Mouse (Mus musculus) neural tube, embryonic 14.5 days (tissue): Measurements from ENCODE around the gene Zfp821. TPM values are rescaled to one million over a fixed set of nuclear protein-coding genes. Genes with fewer than 3 reads are reported as not detected.

Experiments used
- ATAC-seq: fragments of 200-750 bp; cut with Nextera tagmentation; 2 replicates; pipeline ENCODE4 v1.8.0; 2017; ENCODE audit warnings: low read depth, mild to moderate bottlenecking, moderate TSS enrichment, moderate library complexity
- H3K27ac ChIP-seq: fragments of 300-500 bp; sonication (generic); 2 replicates; pipeline ENCODE4 v1.5.1; 2014; ENCODE audit warnings: low read depth, mild to moderate bottlenecking, control low read depth, low read length, moderate library complexity, mixed read lengths
- H3K27me3 ChIP-seq: fragments of 300-500 bp; sonication (generic); 2 replicates; pipeline ENCODE4 v1.6.1; 2014; ENCODE audit warnings: low read length; ENCODE audit not compliant: control insufficient read depth, insufficient read depth
- H3K36me3 ChIP-seq: fragments of 300-500 bp; sonication (generic); 2 replicates; pipeline ENCODE4 v1.6.1; 2014; ENCODE audit warnings: low read length, mixed read lengths; ENCODE audit not compliant: control insufficient read depth, insufficient read depth
- H3K4me1 ChIP-seq: fragments of 300-500 bp; sonication (generic); 2 replicates; pipeline ENCODE4 v1.6.1; 2014; ENCODE audit warnings: low read length; ENCODE audit not compliant: control insufficient read depth, insufficient read depth
- H3K4me2 ChIP-seq: fragments of 300-500 bp; sonication (generic); 2 replicates; pipeline ENCODE4 v1.6.1; 2014; ENCODE audit warnings: mild to moderate bottlenecking, low read depth, low read length, control low read depth
- H3K4me3 ChIP-seq: fragments of 300-500 bp; sonication (generic); 2 replicates; pipeline ENCODE4 v1.5.1; 2014; ENCODE audit warnings: low read depth, low read length, control low read depth, mixed read lengths
- H3K9ac ChIP-seq: fragments of 300-500 bp; sonication (generic); replicated peaks from 2 replicates; pipeline ENCODE4 v1.6.1; 2014; ENCODE audit warnings: low read depth, mild to moderate bottlenecking, control low read depth, low read length, mixed read lengths
- H3K9me3 ChIP-seq: fragments of 300-500 bp; sonication (generic); 2 replicates; pipeline ENCODE4 v1.6.1; 2016; ENCODE audit warnings: low read length; ENCODE audit not compliant: control insufficient read depth
- WGBS: fragments of 180-500 bp; shearing (Covaris S2); extraction: QIAGEN DNeasy Blood & Tissue Kit; methylation state at CpG from one replicate; pipeline ENCODE4 v1.1.7; 2014; 5-methylcytosine and 5-hydroxymethylcytosine counted together
- polyA plus RNA-seq: library from polyadenylated mRNA; unstranded; fragments of >200 nt; fragmentation: Nextera tagmentation; extraction: Ambion mirVana; gene quantifications from 2 replicates; pipeline ENCODE4 v1.2.1, GENCODE M21; 2014

Gene Zfp821
- polyA plus RNA-seq, 1 experiment from 2014 or later: 73.9 TPM

DNA sequence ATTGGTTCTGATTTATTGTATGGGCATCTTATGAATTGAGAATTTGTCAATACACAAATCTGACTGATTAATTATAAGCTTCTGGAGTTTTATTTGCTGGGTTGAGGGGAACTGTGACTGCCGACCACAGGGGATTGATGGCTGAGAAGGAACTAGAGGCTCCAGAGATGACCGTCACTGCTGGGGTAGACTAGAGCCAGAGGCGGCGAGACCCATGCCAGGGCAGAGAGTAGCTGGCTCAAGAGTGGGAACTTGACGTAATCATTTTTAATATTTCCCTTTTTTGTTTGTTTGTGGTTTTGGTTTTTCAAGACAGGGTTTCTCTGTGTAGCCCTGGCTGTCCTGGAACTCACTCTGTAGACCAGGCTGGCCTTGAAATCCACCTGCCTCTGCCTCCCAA is 18.1 kb upstream of the Zfp821 start:
- H3K36me3 ChIP-seq: peaks cover 2% of the 10 kb centered on the region
- ATAC-seq: no peak
- 90% methylated on average over 5 of the region's 5 CpGs for WGBS
- peaks cover 16% of the 10 kb centered on the region; the same call in 1 of the 2 replicates for H3K4me1 ChIP-seq
- no peaks in the 10 kb centered on the region for H3K27me3 ChIP-seq
- H3K27ac ChIP-seq: no peak overlapping the region
- H3K9me3 ChIP-seq: no peaks in the 10 kb centered on the region
- H3K4me3 ChIP-seq: no peak overlapping the region
- no peak overlapping the region for H3K4me2 ChIP-seq
- no peak overlapping the region for H3K9ac ChIP-seq

DNA sequence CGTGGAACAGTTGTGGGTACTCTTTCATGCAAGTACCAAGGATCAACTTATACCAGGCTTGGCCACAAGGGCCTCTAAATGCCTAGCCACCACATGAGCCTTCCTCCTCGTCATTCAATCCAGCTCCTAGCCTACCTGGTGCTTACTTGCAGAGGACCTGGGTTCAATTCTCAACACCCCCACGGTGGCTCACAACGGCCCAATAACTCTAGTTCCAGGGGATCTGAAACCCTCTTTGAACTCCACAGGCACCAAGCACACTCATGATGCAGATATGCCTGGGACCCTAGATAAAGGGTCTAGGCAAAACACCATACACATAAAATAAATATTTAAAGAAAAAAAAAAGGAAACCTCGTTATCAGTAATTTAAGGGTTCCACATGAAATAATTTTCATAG is 13.6 kb upstream of the Zfp821 start:
- peak overlapping the region; percentile 83 for H3K4me2 ChIP-seq
- H3K9ac ChIP-seq: peak overlapping the region; percentile 83; the same call in 1 of the 2 replicates
- H3K4me3 ChIP-seq: peak overlapping the region; percentile 70
- peaks cover 19% of the 10 kb centered on the region; the same call in 1 of the 2 replicates for H3K4me1 ChIP-seq
- H3K27ac ChIP-seq: no peak overlapping the region
- H3K36me3 ChIP-seq: no peaks in the 10 kb centered on the region
- 51% methylated on average over 5 of the region's 5 CpGs for WGBS
- no peak for ATAC-seq
- no peaks in the 10 kb centered on the region for H3K9me3 ChIP-seq
- H3K27me3 ChIP-seq: no peaks in the 10 kb centered on the region

DNA sequence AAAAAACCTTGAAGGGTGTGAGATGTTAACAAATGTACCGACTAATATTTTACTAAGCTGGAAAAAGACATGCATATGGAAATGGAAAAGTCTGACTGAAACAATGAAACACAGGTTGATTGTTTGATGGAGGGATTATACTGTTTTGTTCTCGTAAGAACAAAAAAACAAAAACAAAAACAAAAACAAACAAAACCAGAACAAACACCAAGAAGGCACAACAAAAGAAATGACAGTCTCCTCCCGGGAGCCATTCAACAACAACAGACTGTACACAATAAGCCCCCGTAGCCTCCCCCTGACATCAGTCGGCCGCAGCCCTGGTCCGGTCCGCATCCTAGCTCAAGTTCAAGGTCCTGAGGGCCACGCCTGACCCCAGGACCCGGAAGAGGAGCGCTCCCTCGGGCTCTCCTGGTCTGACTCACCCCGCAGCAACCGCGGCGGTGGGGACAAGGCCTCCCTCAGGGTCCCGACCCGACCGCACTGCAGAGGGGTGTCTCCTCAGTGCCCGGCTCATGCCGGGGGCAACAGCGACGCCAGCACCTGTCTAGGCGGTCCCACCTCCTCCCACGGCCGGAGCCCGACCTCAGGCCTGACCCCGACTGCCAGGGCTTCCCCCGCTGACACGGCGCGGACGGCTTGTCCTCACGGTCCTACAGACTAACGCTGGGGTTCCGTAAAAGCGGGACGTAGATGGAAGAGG is 12.8 kb upstream of the Zfp821 start:
- H3K36me3 ChIP-seq: no peaks in the 10 kb centered on the region
- H3K27ac ChIP-seq: peak overlapping the region; percentile 90
- peak overlapping the region; percentile 83 for H3K9ac ChIP-seq
- H3K4me3 ChIP-seq: peak overlapping the region; percentile 70
- peak overlapping the region; percentile 83 for H3K4me2 ChIP-seq
- peaks cover 19% of the 10 kb centered on the region; the same call in 1 of the 2 replicates for H3K4me1 ChIP-seq
- H3K9me3 ChIP-seq: no peaks in the 10 kb centered on the region
- peak; percentile 73 for ATAC-seq
- WGBS: under 1% methylated on average over 38 of the region's 38 CpGs
- H3K27me3 ChIP-seq: no peaks in the 10 kb centered on the region

DNA sequence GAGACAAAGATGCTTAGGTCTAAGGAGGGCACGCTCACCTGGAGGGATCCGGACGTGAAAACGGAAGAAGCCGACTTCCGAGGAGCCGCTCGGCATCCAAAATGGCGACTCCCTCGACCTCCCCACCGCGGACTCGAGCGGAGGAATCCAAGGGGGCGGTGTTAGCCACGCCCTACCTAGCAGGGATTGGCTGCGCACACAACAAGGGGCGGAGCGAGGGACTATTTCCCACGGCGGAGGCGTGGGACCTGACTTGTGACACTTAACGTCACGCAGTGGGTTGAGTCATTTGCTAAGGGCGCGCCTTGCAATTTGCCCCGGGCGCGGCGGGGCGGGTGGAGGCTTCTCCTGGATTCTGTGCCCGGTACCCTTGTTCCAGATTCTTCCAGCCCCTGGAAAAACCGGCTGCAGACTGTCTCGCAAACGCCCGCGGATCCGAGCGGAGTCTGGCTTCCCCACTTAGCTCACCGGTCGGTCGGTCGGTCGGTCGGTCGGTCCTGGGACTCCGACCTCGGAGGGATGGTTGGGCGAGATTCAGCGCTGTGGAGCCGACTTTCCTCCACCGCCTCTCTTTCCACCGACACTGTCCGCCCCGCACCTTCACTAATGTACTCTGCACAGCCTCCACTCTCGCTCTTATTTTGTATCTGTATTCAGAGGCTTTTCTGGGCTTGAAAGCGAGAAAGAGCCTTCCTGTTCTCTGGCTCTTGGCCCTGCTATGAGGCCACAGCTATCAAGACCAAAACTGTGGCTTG is 12.0 kb upstream of the Zfp821 start, which contains the start of gene Ist1:
Gene Ist1 (minus strand): TSS at position 115 of the 755 bp plus-strand sequence.
- ATAC-seq: peak; percentile 96
- under 1% methylated on average over 57 of the region's 57 CpGs for WGBS

DNA sequence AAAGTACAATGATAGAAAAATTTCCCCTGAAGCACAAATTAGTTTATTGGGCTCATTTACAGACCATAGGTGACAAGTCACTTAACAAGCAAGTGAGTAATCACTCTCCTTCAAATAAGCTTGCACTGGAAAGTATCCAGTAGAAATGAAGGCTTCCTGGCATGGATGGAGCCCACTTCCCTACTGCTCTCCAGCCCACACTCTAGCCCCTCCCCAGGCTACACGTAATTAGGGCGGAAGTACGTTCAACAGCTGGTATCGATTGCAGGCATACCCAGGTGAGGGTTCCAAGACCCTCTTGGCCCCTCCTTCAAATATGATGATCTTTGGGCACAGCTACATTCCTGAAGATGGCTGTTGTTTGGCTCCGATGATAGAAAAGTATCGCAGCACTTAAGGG is 11.2 kb upstream of the Zfp821 start:
- H3K4me3 ChIP-seq: no peak overlapping the region
- no peaks in the 10 kb centered on the region for H3K9me3 ChIP-seq
- H3K9ac ChIP-seq: no peak overlapping the region
- WGBS: 48% methylated on average over 6 of the region's 6 CpGs
- H3K4me1 ChIP-seq: peaks cover 19% of the 10 kb centered on the region; the same call in 1 of the 2 replicates
- ATAC-seq: no peak
- no peak overlapping the region for H3K27ac ChIP-seq
- H3K36me3 ChIP-seq: no peaks in the 10 kb centered on the region
- H3K4me2 ChIP-seq: peak overlapping the region; percentile 68; the same call in 1 of the 2 replicates
- H3K27me3 ChIP-seq: no peaks in the 10 kb centered on the region

More for the DNA sequence above, 12.0 kb upstream of the Zfp821 start, which contains the start of gene Ist1:
- peak within 1 kb of the TSS; percentile 70 for H3K4me3 ChIP-seq
- peaks cover 19% of the 10 kb centered on the region; the same call in 1 of the 2 replicates for H3K4me1 ChIP-seq
- peak within 1 kb of the TSS; percentile 83 for H3K9ac ChIP-seq
- H3K27me3 ChIP-seq: no peaks in the 10 kb centered on the region
- H3K4me2 ChIP-seq: peak within 1 kb of the TSS; percentile 83
- H3K9me3 ChIP-seq: no peaks in the 10 kb centered on the region
- peak within 1 kb of the TSS; percentile 90 for H3K27ac ChIP-seq
- H3K36me3 ChIP-seq: no peaks in the 10 kb centered on the region

DNA sequence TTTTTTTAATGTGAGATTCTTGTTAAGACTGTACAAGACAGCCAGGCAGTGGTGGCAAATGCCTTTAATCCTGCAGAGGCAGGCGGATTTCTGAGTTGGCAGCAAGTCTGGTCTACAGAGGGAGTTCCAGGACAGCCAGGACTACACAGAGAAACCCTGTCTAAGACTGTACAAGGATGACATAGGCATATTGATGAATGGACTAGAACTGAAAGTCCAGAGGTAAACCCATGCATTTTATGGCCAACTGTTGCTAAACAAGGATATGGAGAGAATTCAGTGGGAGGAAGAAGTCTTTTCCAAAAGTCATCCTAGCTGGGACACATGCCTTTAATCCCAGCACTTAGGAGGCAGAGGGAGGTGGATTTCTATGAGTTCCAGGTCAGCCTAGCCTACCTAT is 7.6 kb upstream of the Zfp821 start:
- Histone ChIP-seq H3K27me3 (no peaks in the 10 kb centered on the region), H3K27ac (no peak overlapping the region), H3K4me1 (peaks cover 3% of the 10 kb centered on the region; the same call in 1 of the 2 replicates), H3K4me2 (no peak overlapping the region), H3K9me3 (no peaks in the 10 kb centered on the region), H3K4me3 (no peak overlapping the region), H3K36me3 (no peaks in the 10 kb centered on the region), H3K9ac (no peak overlapping the region)
- WGBS: 69% methylated on average over 1 of the region's 1 CpGs
- no peak for ATAC-seq

DNA sequence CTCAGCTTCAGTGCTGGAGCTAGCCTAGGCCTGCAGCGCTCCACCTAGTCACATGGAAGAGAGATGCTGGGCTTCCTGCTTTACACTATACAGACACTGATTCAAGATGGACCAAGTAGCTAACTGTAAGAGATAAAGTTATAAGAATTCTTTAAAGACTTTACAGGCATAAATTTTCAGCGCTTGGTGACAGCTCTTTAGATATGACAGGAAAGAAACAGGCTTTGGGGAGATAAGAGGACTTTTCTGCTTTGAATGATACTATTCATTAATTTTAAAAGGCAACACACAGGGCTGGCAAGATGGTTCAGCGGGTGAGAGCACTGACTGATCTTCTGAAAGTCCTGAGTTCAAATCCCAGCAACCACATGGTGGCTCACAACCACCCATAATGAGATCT is 6.9 kb upstream of the Zfp821 start:
- Histone ChIP-seq H3K9me3 (no peaks in the 10 kb centered on the region), H3K9ac (no peak overlapping the region), H3K36me3 (no peaks in the 10 kb centered on the region), H3K4me2 (no peak overlapping the region), H3K4me3 (no peak overlapping the region), H3K27ac (no peak overlapping the region), H3K27me3 (no peaks in the 10 kb centered on the region), H3K4me1 (peaks cover 3% of the 10 kb centered on the region; the same call in 1 of the 2 replicates)
- 82% methylated on average over 3 of the region's 3 CpGs for WGBS
- no peak for ATAC-seq

DNA sequence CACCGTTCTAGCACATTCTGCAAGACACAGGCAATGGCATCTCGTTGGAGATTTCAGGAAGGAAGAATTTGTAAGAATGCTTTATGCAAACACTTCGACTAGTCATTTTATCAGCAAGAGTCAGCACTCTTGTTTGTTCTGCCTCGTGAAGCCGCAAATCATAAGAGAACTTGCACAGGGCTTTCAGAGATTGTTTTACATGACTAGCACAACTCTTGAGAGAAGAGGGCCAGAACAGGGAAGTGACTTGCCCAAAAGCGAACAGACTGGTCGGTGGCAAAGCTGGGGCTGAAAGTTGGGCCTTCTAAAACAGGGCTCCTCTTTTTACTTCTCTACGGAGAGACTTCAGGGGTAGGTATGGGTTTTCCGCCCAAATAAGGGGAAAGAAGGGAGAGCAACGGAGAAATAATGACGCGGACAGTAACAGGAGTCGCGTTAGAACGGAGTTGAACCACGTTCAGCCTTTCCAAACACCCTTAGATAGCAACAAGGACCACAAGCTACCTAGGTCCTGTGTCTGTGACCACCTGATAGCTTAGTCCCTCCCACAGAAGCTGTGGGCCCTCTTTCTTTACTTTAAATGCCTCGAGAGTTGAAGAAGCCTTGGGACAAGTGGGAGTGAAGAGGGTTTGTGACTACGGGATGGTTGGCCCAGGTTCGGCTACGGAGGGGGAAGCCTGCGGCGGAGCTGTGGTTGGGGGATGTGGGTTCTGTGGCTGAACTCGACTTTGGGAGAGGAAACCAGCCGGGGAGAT is 604 bp upstream of the Zfp821 start:
- peaks cover 23% of the 10 kb centered on the region for H3K4me1 ChIP-seq
- ATAC-seq: peak; percentile 21
- peak overlapping the region; percentile 99; the same call in 1 of the 2 replicates for H3K9ac ChIP-seq
- 11% methylated on average over 24 of the region's 24 CpGs for WGBS
- H3K27me3 ChIP-seq: no peaks in the 10 kb centered on the region
- H3K36me3 ChIP-seq: peaks cover 19% of the 10 kb centered on the region
- peak overlapping the region; percentile 97 for H3K27ac ChIP-seq
- H3K9me3 ChIP-seq: no peaks in the 10 kb centered on the region
- H3K4me3 ChIP-seq: peak overlapping the region; percentile 99
- H3K4me2 ChIP-seq: peak overlapping the region; percentile 73
